Mouse (Mus musculus): ENCODE measurements around the gene Rad23b. TPM values are rescaled to one million over a fixed set of nuclear protein-coding genes. Genes with fewer than 3 reads are reported as not detected.
"Not testable (repeated sequence)": the region's sequence is repeated elsewhere in the genome, so short reads cannot be mapped to it uniquely, and the experiment has no call there.

Gene Rad23b
- polyA plus RNA-seq, 1 experiment from 2014 or later: 87.3 TPM

GRCm38 (mm10) chr4:55406558-55406957 lies 56.7 kb downstream of the Rad23b start:
- Histone ChIP-seq H3K9me3 (ENCODE audit: control insufficient read depth, low read length) (no peaks in the 10 kb centered on the region), H3K9ac (ENCODE audit: low read length) (no peak overlapping the region), H3K4me1 (ENCODE audit: control insufficient read depth, insufficient read depth, low read length) (no peaks in the 10 kb centered on the region), H3K27ac (ENCODE audit: low read depth, low read length) (no peak overlapping the region), H3K4me2 (ENCODE audit: low read depth) (no peak overlapping the region), H3K36me3 (ENCODE audit: control insufficient read depth, insufficient read depth, low read length) (no peaks in the 10 kb centered on the region), H3K27me3 (ENCODE audit: control insufficient read depth, insufficient read depth, low read length) (no peaks in the 10 kb centered on the region), H3K4me3 (ENCODE audit: low read depth, low read length) (no peak overlapping the region)
- ATAC-seq (ENCODE audit: insufficient read depth, low FRiP score, low TSS enrichment) (no peak), DNase-seq (ENCODE audit: low spot score) (no peak)
- 100% methylated on average over 1 of the region's 1 CpGs for WGBS

- Histone ChIP-seq H3K4me2 (ENCODE audit: low read depth) (no peak overlapping the region), H3K9ac (ENCODE audit: low read length) (no peak overlapping the region), H3K27me3 (ENCODE audit: control insufficient read depth, insufficient read depth, low read length) (no peaks in the 10 kb centered on the region), H3K27ac (ENCODE audit: low read depth, low read length) (no peak overlapping the region), H3K4me1 (ENCODE audit: control insufficient read depth, insufficient read depth, low read length) (no peaks in the 10 kb centered on the region), H3K9me3 (ENCODE audit: control insufficient read depth, low read length) (no peaks in the 10 kb centered on the region), H3K36me3 (ENCODE audit: control insufficient read depth, insufficient read depth, low read length) (no peaks in the 10 kb centered on the region), H3K4me3 (ENCODE audit: low read depth, low read length) (no peak overlapping the region)
- DNase-seq (ENCODE audit: low spot score): no peak
- WGBS: 63% methylated on average over 2 of the region's 2 CpGs
- ATAC-seq (ENCODE audit: insufficient read depth, low FRiP score, low TSS enrichment): no peak
Measured at GRCm38 (mm10) chr4:55408081-55408480, 58.2 kb downstream of the Rad23b start.

- WGBS: 98% methylated on average over 15 of the region's 16 CpGs
- ATAC-seq (ENCODE audit: insufficient read depth, low FRiP score, low TSS enrichment) (no peak), DNase-seq (ENCODE audit: low spot score) (no peak)
- no peak overlapping the region for H3K4me3 ChIP-seq (ENCODE audit: low read depth, low read length)
- no peak overlapping the region for H3K27ac ChIP-seq (ENCODE audit: low read depth, low read length)
- no peaks in the 10 kb centered on the region for H3K27me3 ChIP-seq (ENCODE audit: control insufficient read depth, insufficient read depth, low read length)
- no peaks in the 10 kb centered on the region for H3K9me3 ChIP-seq (ENCODE audit: control insufficient read depth, low read length)
- H3K9ac ChIP-seq (ENCODE audit: low read length): no peak overlapping the region
- no peak overlapping the region for H3K4me2 ChIP-seq (ENCODE audit: low read depth)
- no peaks in the 10 kb centered on the region for H3K36me3 ChIP-seq (ENCODE audit: control insufficient read depth, insufficient read depth, low read length)
- no peaks in the 10 kb centered on the region for H3K4me1 ChIP-seq (ENCODE audit: control insufficient read depth, insufficient read depth, low read length)
Measured at GRCm38 (mm10) chr4:55409025-55409424, 59.2 kb downstream of the Rad23b start.

GRCm38 (mm10) chr4:55409578-55410224 lies 59.9 kb downstream of the Rad23b start:
- WGBS: 86% methylated on average over 1 of the region's 1 CpGs
- ATAC-seq (ENCODE audit: insufficient read depth, low FRiP score, low TSS enrichment): not testable (repeated sequence)

GRCm38 (mm10) chr4:55415864-55416263 lies 66.0 kb downstream of the Rad23b start:
- no peaks in the 10 kb centered on the region for H3K36me3 ChIP-seq (ENCODE audit: control insufficient read depth, insufficient read depth, low read length)
- no peaks in the 10 kb centered on the region for H3K9me3 ChIP-seq (ENCODE audit: control insufficient read depth, low read length)
- H3K27me3 ChIP-seq (ENCODE audit: control insufficient read depth, insufficient read depth, low read length): no peaks in the 10 kb centered on the region
- H3K27ac ChIP-seq (ENCODE audit: low read depth, low read length): no peak overlapping the region
- no peak for DNase-seq (ENCODE audit: low spot score)
- H3K4me3 ChIP-seq (ENCODE audit: low read depth, low read length): no peak overlapping the region
- H3K4me1 ChIP-seq (ENCODE audit: control insufficient read depth, insufficient read depth, low read length): no peaks in the 10 kb centered on the region
- no peak overlapping the region for H3K4me2 ChIP-seq (ENCODE audit: low read depth)
- ATAC-seq (ENCODE audit: insufficient read depth, low FRiP score, low TSS enrichment): no peak
- no peak overlapping the region for H3K9ac ChIP-seq (ENCODE audit: low read length)
- WGBS: 49% methylated on average over 3 of the region's 3 CpGs

More at GRCm38 (mm10) chr4:55409578-55410224, 59.9 kb downstream of the Rad23b start:
- not testable (repeated sequence) for H3K9ac ChIP-seq (ENCODE audit: low read length); H3K4me1 ChIP-seq (ENCODE audit: control insufficient read depth, insufficient read depth, low read length); H3K36me3 ChIP-seq (ENCODE audit: control insufficient read depth, insufficient read depth, low read length); H3K4me2 ChIP-seq (ENCODE audit: low read depth); H3K4me3 ChIP-seq (ENCODE audit: low read depth, low read length); DNase-seq (ENCODE audit: low spot score); H3K9me3 ChIP-seq (ENCODE audit: control insufficient read depth, low read length); H3K27me3 ChIP-seq (ENCODE audit: control insufficient read depth, insufficient read depth, low read length); H3K27ac ChIP-seq (ENCODE audit: low read depth, low read length)

GRCm38 (mm10) chr4:55426250-55426649 lies 76.4 kb downstream of the Rad23b start:
- WGBS: 83% methylated on average over 4 of the region's 4 CpGs
- Histone ChIP-seq H3K4me3 (ENCODE audit: low read depth, low read length) (no peak overlapping the region), H3K4me2 (ENCODE audit: low read depth) (no peak overlapping the region), H3K4me1 (ENCODE audit: control insufficient read depth, insufficient read depth, low read length) (no peaks in the 10 kb centered on the region), H3K36me3 (ENCODE audit: control insufficient read depth, insufficient read depth, low read length) (no peaks in the 10 kb centered on the region), H3K27me3 (ENCODE audit: control insufficient read depth, insufficient read depth, low read length) (no peaks in the 10 kb centered on the region), H3K9me3 (ENCODE audit: control insufficient read depth, low read length) (no peaks in the 10 kb centered on the region), H3K27ac (ENCODE audit: low read depth, low read length) (no peak overlapping the region), H3K9ac (ENCODE audit: low read length) (no peak overlapping the region)
- DNase-seq (ENCODE audit: low spot score): no peak
- ATAC-seq (ENCODE audit: insufficient read depth, low FRiP score, low TSS enrichment): no peak

Other genes starting within 250 kb of the Rad23b start
- 1.3 and 1.7 TPM in 2 replicates for gene Klf4, start 182.4 kb downstream of the Rad23b start, polyA plus RNA-seq (2014; fragmentation: Nextera tagmentation; extraction: Ambion mirVana)

All from neural tube, embryonic 11.5 days (tissue).